Mouse (Mus musculus): Measurements from ENCODE around the gene Ccdc78.
A peak's percentile ranks its signal among the peaks of the same experiment; 100 is the strongest.

Gene Ccdc78

DNA sequence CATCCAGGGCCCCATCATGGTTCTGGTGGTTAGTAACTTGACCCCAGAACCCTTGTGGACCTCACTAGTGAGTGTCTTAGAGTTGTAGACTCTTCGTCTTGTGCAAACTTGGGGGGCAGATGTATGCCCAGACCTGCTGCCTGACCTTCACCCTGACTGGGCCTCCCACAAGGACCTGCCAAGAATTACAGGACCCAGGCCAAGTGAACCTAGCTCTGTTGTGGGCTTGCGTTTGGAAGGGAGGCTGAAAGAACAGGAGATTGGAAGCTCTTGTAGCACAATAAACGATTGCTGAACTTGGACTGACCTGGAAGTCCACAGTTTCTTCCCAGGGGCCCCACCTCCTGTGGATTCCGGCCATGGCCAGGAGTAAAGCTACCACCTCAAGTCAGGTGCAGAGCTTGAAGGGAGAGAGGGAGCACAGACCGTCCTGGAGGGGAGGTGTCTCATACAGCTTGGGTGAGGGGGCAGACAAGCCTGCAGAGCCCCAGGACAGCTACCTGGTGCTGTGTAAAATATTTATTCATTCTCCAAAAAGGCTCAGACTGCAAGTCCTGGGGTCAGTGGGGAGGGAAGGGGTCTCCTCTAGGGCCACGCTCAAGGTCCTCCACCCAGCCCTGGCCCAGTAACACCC, 47.7 kb downstream of the Ccdc78 start:
- DNase-seq (ENCODE audit: low spot score), result no peak

DNA sequence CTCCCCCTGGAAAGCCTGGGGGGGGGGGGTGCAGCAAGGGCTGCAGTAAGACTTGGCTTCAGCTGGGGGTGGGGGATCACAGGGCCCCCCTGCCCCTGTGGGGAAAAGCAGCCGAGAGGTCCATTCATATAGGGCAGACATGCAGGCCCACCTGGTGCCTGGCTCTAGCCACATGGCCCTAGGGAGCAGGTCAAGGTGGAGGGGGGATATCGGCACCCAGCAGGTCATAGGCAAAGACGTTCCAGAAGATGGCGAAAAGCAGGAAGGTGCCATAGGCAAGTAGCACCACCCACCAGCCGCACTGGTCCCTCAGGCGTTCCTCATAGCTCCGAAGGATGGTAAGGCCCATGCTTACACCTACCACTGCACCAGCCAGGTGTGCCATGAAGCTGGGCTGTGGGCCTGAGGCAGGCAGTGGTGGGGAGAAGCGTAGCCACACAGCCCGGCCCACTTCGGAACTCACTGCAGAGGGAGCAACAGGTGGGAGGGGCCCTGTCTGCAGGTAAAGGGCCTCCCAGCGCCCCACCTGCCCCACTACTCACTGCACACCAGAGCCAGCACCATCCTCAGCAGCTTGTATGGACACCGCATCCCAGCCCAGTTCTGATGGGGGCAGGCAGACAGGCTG, 48.3 kb downstream of the Ccdc78 start:
- no peak for DNase-seq (ENCODE audit: low spot score)

DNA sequence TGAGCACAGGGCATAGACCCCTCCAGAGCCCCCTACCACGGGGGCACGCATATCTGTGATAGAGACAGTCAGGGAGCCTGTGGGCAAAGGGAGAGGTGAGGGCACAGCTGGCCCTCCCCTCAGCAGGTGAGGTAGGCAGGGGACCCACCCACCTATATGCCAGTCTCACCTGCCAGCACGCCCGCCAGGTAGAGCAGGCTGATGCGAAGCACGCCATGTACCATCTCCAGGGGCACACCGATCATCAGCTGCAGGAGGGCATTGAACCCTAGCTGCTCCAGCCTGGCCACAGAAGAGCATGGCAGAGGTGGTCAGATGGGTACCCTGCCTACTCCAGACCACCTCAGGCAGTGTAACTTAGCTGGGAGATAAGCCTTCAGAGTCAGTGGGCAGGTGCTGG, 48.9 kb downstream of the Ccdc78 start:
- DNase-seq (ENCODE audit: low spot score), result no peak

DNA sequence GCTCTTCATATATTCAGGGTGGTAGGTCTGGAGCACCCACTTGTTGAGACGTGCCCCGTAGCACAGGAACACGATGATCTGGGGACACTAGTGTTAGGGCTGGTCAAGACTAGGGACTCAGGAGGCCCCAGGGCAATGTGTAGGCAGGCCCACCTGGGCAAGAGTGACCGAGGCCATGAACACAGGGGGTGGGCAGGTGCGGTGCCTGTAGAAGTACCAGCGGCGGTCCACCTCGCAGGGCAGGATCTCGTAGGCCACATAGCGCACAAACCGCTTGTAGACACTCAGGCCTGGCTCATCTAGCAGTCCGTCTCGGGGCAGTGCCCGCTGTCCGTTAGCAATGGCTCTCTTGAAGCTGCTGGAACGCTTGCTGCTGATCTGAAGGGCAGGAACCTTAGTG, 49.4 kb downstream of the Ccdc78 start:
- no peak for DNase-seq (ENCODE audit: low spot score)

DNA sequence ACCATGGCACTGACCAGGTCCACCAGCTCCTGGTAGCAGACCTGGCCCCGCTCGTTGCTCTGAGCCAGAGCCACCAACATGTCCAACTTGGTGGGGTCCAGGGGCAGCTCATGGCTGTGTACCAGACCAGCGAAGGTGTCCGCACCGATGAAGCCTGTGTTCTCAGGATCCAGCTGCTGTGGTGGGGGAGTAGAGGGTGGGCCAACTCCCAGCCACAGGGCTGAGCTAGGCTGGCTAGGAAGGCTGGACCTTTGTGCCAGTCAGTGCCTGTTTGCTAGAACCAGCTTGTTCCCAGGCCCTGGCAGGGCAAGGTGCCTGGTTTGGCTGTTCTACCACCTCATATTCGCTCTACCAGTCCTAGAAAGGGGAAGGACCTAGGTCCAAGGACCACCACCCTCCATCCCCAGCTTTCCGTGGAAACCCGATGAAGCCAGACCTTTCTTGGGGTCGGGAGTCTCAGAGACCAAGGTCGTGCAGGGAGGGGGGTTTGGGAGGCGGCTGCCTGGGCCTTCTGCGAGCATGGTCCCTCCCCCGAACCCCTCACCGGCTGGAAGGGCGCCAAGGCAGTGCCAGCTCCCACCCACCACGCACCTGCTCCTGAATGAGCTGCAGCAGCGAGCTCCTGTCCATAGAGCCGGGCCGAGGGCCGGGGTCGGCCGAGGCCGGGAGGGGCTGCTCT, 50.2 kb downstream of the Ccdc78 start:
- DNase-seq (ENCODE audit: low spot score), result no peak

DNA sequence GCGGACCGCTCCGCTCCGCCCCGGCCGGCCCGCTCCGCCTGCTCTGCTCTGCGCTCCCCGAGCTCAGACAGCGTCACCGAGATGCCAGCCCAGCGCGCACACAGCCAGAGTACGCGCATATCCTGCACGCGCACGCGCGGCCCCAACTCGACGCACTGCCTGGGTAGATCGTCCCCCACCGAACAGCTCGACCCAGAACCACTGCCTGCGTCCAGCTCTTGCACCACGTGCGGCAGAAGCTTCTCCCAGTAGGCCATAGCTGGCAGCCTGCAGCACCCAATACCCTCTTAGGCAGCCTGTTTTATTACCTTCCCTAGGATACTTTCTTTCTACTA, 50.7 kb downstream of the Ccdc78 start, which contains the start of gene Rhbdl1:
Gene Rhbdl1, minus strand, starts transcription at position 220 of the 335 bp plus-strand sequence.
- DNase-seq (ENCODE audit: low spot score), result peak; percentile 58

DNA sequence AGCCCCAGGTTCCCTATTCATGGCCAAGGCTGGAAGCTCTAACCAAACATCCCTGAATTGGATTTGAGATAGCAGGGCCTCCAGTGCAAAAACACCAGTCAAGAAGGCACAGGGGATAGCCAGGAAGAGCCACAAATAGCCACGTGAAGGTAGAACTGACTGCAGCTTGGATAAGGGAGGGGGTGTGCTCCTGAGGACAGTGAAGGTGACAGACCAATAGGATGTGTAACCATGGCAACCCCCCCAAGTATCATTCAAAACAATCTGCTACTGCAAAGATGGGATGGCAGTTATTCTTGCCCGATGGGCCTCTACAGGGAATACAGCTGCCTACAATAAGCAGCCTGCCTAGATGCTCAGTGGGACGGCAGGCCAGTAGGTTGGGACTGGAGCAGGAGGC, 51.2 kb downstream of the Ccdc78 start:
- DNase-seq (ENCODE audit: low spot score), result no peak

DNA sequence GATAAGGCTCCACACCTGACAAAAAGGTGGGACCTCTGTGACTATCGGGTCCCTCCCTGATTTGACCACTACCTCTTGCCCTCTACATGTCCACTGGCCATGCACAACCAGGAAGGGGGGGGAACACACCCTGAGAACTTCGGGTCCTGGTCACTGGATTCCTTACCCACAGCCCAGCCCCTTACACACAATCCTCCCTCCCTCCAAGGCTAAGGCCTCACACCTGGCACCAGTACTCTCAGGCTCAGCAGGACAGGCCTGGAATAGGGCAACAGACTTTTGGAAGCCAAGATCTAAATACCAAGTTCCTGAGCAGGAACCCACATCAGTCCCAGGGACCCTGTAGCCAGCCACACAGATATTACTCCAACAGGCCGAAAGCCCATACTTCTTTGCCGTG, 52.5 kb downstream of the Ccdc78 start:
- no peak for DNase-seq (ENCODE audit: low spot score)

DNA sequence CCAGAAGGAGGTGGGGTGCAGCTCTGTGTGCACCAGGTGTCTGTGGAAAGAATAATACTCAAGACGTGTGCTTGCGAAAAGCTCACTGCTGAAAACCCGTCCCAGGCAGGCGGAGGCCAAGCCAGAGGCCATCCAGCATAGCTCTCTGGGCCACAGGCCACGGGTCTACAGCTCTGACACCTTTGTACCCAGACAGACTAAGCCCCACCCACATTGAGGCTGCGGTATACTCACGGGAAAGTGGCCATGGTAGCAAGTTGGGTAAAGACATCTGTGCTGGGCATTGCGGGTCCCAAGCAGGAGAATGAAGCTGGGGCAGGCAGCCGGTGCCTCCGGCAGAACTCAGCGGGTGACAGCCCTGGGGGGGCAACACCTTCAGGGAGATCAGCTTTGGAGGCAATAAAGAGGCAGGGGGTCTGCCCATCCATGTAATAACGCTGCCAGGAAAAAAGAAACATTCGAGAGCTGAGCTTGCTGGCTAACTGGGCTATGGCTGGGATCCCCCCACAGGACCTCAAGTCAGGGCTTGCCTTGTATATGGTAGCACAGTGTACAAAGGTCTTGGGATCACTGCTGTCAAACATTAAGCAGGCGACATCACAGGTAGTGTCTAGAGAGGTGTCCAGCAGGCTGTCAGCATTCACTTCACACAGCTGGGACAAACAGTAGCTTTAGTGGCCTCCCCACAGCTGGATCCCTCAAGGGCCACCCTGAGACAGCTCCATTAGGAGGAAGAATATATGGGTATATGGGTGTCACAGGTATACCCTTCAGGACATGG, 53.3 kb downstream of the Ccdc78 start:
- DNase-seq (ENCODE audit: low spot score), result no peak

Measured in T-cell, adult 2 months (primary cell).